Mouse (Mus musculus) erythroblast, embryonic 14.5 days (primary cell): ENCODE results near the gene Adprm. TPM values are rescaled to one million over a fixed set of nuclear protein-coding genes. Genes with fewer than 3 reads are reported as not detected.

Experiments used
- H3K27me3 ChIP-seq: 2 replicates; pipeline ENCODE4 v1.6.1; 2012; ENCODE audit warnings: inconsistent platforms; ENCODE audit not compliant: control insufficient read depth
- H3K36me3 ChIP-seq: 2 replicates; pipeline ENCODE4 v1.6.1; 2012; ENCODE audit warnings: mild to moderate bottlenecking, inconsistent platforms; ENCODE audit not compliant: control insufficient read depth
- H3K4me1 ChIP-seq: 2 replicates; pipeline ENCODE4 v1.6.1; 2012; ENCODE audit warnings: inconsistent platforms; ENCODE audit not compliant: control insufficient read depth
- H3K4me3 ChIP-seq: replicated peaks from 2 replicates; pipeline ENCODE3; 2012; ENCODE audit warnings: moderate library complexity, mild to moderate bottlenecking, inconsistent platforms
- H3K9me3 ChIP-seq: 2 replicates; pipeline ENCODE4 v1.6.1; 2012; ENCODE audit warnings: low read length, inconsistent platforms, mixed read lengths; ENCODE audit not compliant: control insufficient read depth
- GATA1 ChIP-seq: IDR thresholded peaks from 2 replicates; pipeline ENCODE4 v1.6.1; 2012; ENCODE audit warnings: low read length, inconsistent platforms, mixed read lengths
- TAL1 ChIP-seq: IDR thresholded peaks from 3 replicates; pipeline ENCODE4 v1.6.1; 2012; ENCODE audit warnings: low read length, inconsistent platforms, mixed read lengths
- polyA plus RNA-seq: library from polyadenylated mRNA; stranded (reverse); fragments of >175 nt; gene quantifications from 2 replicates; pipeline ENCODE4 v1.2.3, GENCODE M21; 2012

Adprm gene
- polyA plus RNA-seq, 1 experiment: 0.11 TPM

DNA sequence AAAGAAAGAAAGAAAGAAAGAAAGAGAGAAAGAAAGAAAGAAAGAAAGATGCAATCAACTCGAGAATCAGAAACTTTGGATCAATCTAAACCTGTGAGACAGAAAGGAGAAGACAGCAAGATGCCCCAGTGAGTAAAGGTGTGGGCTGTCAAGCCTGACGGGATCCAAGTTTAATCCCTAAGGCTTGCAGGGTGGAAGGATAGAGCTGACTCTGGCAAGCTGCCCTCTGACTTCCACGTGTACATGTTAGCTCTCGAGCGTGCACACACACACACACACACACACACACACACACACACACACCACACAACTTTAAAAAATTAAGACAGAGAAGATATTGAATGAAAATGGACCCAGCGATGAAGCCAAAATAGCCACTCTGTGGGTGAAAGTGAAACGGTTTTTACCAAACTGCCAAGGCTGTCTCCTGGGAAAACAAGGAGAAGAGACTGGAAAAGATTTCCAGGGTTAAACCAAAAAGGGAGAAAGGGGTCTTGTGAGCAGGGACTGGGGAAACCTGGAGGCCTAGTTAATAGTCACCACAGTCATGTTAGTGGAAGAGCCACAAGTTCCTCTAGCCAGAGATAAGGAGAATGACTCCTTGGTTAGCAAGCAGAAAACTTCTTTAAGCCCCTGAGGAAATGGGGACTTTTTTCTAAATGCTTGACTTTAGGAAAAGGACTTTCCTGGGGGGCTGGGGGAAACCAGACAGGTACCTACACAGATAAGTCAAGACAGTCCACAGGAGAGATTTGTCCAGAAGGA is 32.5 kb downstream of the Adprm start:
- Histone ChIP-seq H3K4me1 (peaks cover 11% of the 10 kb centered on the region), H3K4me3 (no peak overlapping the region)

DNA sequence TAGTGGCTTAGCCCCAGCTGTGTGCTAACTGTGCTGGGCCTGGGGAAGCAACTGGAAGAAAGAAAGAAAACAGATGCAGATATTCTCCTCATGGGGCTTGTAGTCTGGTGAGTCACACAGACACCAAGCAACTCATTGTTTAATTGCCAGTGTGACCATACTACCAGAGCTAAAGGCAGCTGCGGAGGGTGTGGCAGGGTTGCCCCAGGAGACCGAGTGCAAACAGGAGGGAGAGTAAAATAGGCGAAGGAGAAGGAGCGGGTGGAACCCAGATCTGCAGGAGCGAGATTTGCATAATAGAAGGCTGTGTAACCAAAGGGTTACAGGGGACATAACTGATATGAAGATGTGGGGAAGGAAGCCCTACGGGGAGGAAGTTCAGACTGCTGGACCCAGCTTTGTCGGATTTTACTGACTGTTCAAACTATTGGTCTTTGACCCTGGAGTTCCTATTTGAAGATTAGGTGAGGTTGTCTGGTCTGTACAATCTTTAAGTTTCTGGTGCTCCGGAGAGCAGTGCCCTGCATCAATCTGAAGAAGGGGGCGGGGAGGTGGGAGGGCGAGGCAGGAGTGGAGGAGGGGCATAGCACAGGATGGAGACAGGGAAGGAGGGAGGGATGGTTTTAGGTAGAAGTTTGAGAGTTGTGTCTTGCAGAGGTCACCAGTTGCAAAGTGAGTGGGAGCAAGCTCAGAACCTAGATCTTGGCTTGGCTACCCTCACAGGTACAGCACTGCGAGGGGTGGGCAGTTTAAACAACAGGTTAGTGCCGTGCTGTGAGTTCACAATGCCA is 34.4 kb downstream of the Adprm start:
- Histone ChIP-seq H3K4me3 (no peak overlapping the region), H3K36me3 (no peaks in the 10 kb centered on the region), H3K9me3 (no peaks in the 10 kb centered on the region), H3K27me3 (peaks cover 5% of the 10 kb centered on the region), H3K4me1 (peaks cover 3% of the 10 kb centered on the region)
- no peak for TF ChIP-seq GATA1

More for the DNA sequence above, 32.5 kb downstream of the Adprm start:
- H3K9me3 ChIP-seq: no peaks in the 10 kb centered on the region
- no peaks in the 10 kb centered on the region for H3K36me3 ChIP-seq
- peaks cover 5% of the 10 kb centered on the region for H3K27me3 ChIP-seq
- no peak for TF ChIP-seq TAL1
- TF ChIP-seq GATA1: no peak

DNA sequence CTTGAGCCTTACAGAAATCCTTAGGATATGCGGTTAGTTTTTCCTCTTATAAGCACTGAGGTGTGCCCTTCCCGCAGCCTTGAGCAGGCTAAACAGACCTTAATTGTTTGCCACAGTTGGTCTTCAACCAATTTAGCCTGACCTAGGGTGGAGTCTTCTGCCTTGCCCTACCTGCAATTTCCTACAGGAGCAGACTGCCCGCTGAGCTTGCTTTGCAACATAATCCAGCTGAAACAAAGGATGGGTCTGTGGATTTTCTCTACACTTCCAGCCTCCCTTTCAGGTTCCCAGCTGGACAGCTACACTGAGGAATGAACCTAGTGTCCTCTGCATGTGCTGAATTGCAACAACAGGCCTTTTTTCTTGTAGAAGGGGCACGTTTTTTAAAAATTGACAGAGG is 40.8 kb downstream of the Adprm start:
- no peaks in the 10 kb centered on the region for H3K36me3 ChIP-seq
- no peaks in the 10 kb centered on the region for H3K27me3 ChIP-seq
- H3K4me3 ChIP-seq: no peak overlapping the region
- H3K9me3 ChIP-seq: no peaks in the 10 kb centered on the region
- no peak for TF ChIP-seq TAL1
- no peak for TF ChIP-seq GATA1
- no peaks in the 10 kb centered on the region for H3K4me1 ChIP-seq

GRCm38 (mm10) chr11:67010430-67010829 is 42.0 kb downstream of the Adprm start:
- no peaks in the 10 kb centered on the region for H3K27me3 ChIP-seq
- H3K9me3 ChIP-seq: no peaks in the 10 kb centered on the region
- TF ChIP-seq GATA1 (no peak), TAL1 (no peak)

GRCm38 (mm10) chr11:67008528-67008927 is 43.9 kb downstream of the Adprm start:
- H3K4me1 ChIP-seq: no peaks in the 10 kb centered on the region
- TF ChIP-seq TAL1 (no peak), GATA1 (no peak)
- H3K4me3 ChIP-seq: no peak overlapping the region
- no peaks in the 10 kb centered on the region for H3K9me3 ChIP-seq
- no peaks in the 10 kb centered on the region for H3K36me3 ChIP-seq
- no peaks in the 10 kb centered on the region for H3K27me3 ChIP-seq

More at GRCm38 (mm10) chr11:67010430-67010829, 42.0 kb downstream of the Adprm start:
- Histone ChIP-seq H3K36me3 (no peaks in the 10 kb centered on the region), H3K4me3 (no peak overlapping the region), H3K4me1 (no peaks in the 10 kb centered on the region)

- no peak for TF ChIP-seq TAL1
- no peak for TF ChIP-seq GATA1
- no peaks in the 10 kb centered on the region for H3K27me3 ChIP-seq
- H3K36me3 ChIP-seq: no peaks in the 10 kb centered on the region
- H3K4me1 ChIP-seq: no peaks in the 10 kb centered on the region
- no peak overlapping the region for H3K4me3 ChIP-seq
- no peaks in the 10 kb centered on the region for H3K9me3 ChIP-seq
Measured at GRCm38 (mm10) chr11:67007961-67008360, 44.4 kb downstream of the Adprm start.

DNA sequence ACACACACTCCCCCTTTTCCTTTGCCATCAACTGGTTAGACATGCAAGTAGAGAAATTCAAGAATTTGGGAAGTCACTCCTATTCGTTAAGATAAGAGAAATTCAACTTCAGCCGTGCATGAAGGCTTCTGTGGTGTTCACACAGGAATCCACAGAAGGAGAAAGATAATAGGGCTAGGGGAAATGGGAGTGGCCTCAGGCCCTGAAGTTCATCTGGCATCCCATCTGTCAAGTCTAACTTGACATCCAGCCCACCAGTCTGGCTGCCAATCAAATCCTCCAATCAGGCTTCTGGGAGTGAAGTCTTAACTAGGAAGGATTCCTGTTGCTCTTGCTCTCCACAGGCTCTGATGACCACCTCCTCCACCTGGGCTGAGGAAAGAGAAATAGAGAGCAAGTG is 49.5 kb downstream of the Adprm start:
- H3K4me3 ChIP-seq: no peak overlapping the region
- H3K27me3 ChIP-seq: no peaks in the 10 kb centered on the region
- TF ChIP-seq TAL1: no peak
- no peak for TF ChIP-seq GATA1
- H3K4me1 ChIP-seq: no peaks in the 10 kb centered on the region
- H3K9me3 ChIP-seq: no peaks in the 10 kb centered on the region
- no peaks in the 10 kb centered on the region for H3K36me3 ChIP-seq

- Histone ChIP-seq H3K27me3 (no peaks in the 10 kb centered on the region), H3K4me3 (no peak overlapping the region), H3K9me3 (no peaks in the 10 kb centered on the region), H3K4me1 (no peaks in the 10 kb centered on the region), H3K36me3 (no peaks in the 10 kb centered on the region)
- TF ChIP-seq GATA1 (no peak), TAL1 (no peak)
Measured at GRCm38 (mm10) chr11:67001717-67002116, 50.7 kb downstream of the Adprm start.

DNA sequence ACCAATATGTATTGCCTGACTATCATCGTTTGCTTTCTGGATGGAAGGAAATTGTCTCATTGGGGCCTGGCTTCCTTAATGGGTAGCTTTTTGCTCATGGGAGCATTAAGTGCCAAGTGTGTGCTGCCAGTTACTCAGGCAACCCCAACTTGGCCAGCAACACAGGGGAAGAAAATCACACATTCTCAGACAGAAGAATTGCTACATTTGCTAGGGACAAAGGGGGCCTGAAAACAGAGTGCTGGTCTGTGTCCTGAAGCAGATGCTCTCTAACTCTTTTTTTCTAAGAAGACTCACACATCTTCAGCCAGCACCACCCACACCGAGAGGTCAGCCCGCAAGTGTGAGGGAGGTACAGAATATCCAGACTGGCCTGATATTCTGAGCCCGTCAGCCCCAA is 51.7 kb downstream of the Adprm start:
- no peaks in the 10 kb centered on the region for H3K9me3 ChIP-seq
- H3K36me3 ChIP-seq: no peaks in the 10 kb centered on the region
- no peaks in the 10 kb centered on the region for H3K27me3 ChIP-seq
- TF ChIP-seq TAL1: no peak
- TF ChIP-seq GATA1: no peak
- H3K4me1 ChIP-seq: no peaks in the 10 kb centered on the region
- H3K4me3 ChIP-seq: no peak overlapping the region
